Mouse (Mus musculus): ENCODE results near the gene Dact3. TPM values are rescaled to one million over a fixed set of nuclear protein-coding genes. Genes with fewer than 3 reads are reported as not detected.

Gene Dact3
- total RNA-seq, 2 experiments from 2014 or later = 176 to 184 TPM

GRCm38 (mm10) chr7:16912360-16912759 lies 37.2 kb downstream of the Dact3 start:
- DNase-seq (ENCODE audit: low spot score in 2 of 2) = no peak
- intact Hi-C loops (cut with DNase I) = loop anchor here (2.0 to 5.0 kb wide), 2 partner anchors 18 to 40 kb away; no protein-coding TSS in a partner anchor

DNA sequence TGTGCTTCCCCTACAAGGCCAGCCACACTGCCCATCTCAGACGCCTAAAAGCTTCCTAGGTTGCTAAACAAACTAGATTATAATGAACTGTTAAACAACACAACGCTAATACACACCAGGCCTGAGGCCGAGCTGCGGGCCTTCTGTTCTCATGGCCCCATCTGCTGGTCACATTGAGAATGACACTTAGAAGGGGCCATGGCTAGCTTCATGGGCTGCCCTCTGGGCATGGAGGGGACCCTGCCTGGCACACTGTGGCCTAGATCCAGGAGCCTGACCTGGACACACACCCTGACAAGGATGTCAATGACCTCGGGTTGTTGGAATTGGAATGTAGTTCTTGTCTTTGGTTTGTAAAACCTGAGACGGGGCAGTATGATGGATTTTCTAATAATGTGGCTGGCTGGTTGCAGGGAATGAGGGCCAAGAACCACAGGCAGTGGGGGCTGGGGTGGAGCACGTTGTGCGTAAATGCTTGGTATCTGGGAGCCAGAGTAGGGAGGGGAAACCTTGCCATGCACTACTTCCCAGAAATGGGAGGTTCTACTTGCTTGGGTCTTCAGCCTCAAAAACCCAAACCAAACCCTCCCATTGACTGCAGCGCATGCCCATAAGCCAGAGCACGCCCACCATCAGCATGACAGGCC lies 38.8 kb downstream of the Dact3 start:
- DNase-seq (ENCODE audit: low spot score in 2 of 2) = peak; percentile 75 to 82
- intact Hi-C loops (cut with DNase I) = loop anchor here (2.0 to 5.0 kb wide), 2 partner anchors 19 to 42 kb away; no protein-coding TSS in a partner anchor

DNA sequence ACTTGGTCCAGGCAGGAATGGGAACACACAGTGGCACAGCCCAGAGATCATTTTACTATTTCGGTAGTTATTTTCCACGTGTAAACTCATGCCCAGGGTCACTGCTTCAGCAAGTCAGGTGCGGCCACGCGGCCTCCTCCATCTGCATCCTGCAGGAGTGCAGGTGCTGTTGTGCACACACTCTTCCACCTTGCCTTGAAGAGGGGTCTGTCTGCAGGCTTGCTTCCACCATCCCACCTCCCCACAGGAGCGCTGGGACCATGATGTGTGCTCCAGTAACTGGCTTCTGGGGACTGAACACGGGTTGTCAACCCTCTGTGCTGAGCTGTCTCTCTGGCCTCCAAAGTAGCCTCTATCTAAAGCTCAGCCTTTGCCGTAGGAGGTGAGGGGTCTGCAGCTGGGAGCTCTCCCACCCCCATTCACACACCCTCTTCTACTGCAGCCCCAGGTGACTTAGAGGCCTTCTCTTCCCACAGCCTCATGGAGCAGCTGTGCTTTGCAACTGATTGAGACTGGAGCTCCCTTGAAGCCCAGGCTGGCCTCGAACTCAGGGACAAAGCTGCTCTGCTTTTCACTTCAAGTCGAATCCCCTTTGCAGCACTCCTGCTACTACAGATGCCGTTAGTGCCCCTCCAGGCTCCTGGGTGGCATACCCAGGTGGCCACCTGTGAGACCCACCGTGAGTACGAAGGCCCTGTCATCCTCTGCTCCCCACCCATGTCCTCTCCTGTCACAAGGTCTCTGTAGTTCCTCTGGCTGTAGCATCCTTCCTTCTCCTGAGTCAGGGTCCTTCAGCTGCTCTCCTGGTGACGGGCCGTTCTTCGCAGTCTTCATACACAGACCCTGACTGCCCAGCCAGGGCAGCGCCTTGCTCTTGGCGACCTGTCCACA lies 39.6 kb downstream of the Dact3 start:
- DNase-seq (ENCODE audit: low spot score in 2 of 2) = no peak
- intact Hi-C loops (cut with DNase I) = loop anchor here (5.0 kb wide), 1 partner anchor 42 kb away; no protein-coding TSS in a partner anchor

GRCm38 (mm10) chr7:16915461-16916340 lies 40.6 kb downstream of the Dact3 start:
- intact Hi-C loops (cut with DNase I) = no loop called here
- no peak for DNase-seq (ENCODE audit: low spot score in 2 of 2)

GRCm38 (mm10) chr7:16916342-16917265 lies 41.5 kb downstream of the Dact3 start:
- intact Hi-C loops (cut with DNase I) = no loop called here
- no peak for DNase-seq (ENCODE audit: low spot score in 2 of 2)

DNA sequence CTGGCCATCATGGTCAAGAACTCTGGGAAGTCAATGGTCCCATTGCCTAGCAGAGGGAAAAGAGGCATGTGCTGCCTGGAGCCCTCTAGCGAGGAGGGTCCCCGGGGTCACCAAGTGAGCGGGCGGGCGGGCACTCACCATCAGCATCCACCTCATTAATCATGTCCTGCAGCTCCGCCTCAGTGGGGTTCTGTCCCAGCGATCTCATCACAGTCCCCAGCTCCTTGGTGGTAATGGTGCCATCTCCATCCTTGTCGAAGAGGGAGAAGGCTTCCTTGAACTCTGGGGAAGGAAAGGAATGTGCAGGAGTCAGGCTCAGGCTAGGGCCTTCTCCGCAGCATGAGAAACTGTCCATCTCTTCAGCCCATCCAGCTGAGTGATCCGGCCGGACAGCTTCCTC lies 42.3 kb downstream of the Dact3 start:
- intact Hi-C loops (cut with DNase I) = no loop called here
- no peak for DNase-seq (ENCODE audit: low spot score in 2 of 2)

- intact Hi-C loops (cut with DNase I) = no loop called here
Measured at GRCm38 (mm10) chr7:16918014-16918413, 42.9 kb downstream of the Dact3 start.

DNA sequence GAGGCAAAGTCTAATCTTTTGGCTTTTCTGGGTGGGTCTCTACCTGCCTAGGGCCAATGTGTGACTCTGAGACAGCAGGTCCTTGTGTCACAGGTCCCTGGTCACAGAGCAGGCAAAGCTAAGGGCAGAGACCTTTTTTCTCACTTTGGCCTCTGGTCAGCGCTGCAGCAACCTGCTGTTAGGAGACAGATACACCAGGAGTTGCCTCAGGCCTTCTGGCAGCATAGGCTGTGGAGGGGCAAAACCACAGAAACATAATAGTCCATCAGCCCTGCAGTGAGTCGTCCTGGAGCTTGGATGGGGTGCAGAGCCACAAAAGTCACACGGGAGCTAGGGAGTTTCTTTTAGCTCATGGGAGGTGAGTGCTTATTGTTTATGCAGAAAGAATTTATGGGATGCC lies 43.6 kb downstream of the Dact3 start:
- intact Hi-C loops (cut with DNase I) = loop anchor here (1.0 kb wide), 1 partner anchor 96 kb away; no protein-coding TSS in a partner anchor
- DNase-seq (ENCODE audit: low spot score in 2 of 2) = peak in 1 of 2 experiments; percentile 33

More at GRCm38 (mm10) chr7:16918014-16918413, 42.9 kb downstream of the Dact3 start:
- DNase-seq (ENCODE audit: low spot score in 2 of 2) = peak; percentile 70 to 91

- intact Hi-C loops (cut with DNase I) = loop anchor here (1.0 to 10.0 kb wide), 2 partner anchors 97 to 995 kb away; partner anchors contain the start of gene Selenow
- DNase-seq (ENCODE audit: low spot score in 2 of 2) = no peak
Measured at GRCm38 (mm10) chr7:16919395-16920149, 44.5 kb downstream of the Dact3 start.

DNA sequence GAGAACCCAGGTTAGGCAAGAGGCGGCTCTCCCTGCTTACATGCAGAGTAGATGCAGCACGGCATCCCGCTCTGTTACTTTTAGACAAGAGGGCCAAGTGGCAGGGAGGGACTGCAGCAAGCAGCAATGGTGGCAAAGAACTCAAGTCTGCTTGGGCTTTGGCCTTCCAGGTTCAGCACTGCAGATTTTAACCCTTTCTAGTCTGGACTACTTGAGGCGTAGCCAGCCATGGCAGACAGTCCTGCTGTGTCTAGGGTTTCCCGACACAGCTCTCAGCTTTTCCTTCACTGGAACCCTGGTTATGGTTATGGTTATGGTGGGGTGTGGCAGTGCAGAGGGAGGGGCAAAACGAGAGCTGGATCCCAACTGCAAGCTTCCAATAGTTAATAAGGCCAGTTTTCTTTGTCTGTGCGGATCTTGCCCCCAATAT lies 45.0 kb downstream of the Dact3 start:
- peak in 1 of 2 experiments; percentile 36 for DNase-seq (ENCODE audit: low spot score in 2 of 2)
- intact Hi-C loops (cut with DNase I) = loop anchor here (10.0 kb wide), 1 partner anchor 995 kb away; the partner anchor contains the start of gene Selenow

DNA sequence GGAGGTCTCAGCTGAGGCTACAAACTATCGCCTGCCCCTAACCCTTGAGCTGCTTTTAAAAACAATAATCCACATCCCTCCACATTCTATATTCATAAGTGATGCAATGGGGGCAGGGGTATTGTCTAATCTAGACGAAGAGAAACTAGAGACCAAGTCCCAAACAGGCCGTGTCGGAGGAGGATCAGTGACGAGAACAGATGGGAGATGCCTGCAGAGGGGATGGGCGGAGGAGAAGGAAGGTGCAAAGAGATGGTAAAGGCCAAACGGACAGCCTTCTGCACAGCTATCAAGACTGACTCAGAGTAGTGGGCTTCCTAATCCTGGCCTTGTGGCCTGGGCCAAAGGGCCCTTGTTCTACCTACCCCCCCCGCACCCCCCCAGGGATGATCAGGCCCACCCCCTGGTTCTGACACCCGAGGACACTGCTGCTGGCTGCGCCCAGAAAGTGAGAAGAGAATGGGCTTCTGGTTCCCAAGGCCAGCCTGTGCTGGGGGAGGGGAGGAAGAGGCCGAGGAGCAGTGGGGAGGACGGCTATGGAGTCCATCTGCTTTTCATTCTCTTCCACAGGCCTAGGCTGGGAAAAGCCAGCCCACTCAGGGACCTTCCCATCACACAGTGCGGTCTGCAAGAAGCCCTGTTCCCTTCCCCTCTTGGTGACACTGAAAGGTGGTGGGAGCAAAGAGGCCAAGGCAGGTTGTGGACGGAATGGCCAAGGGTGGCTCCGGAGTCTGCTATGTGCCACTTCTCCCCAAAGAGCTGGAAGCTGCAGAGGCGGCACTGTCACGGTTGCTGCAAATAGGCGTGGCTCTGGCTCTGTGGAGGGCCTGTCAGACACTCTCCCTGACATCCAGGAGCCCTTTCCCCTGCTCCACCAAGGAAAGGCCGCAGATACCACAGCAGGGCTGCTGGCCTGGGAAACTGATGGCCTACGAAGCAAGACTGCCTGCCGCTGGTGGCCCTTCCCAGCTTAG lies 46.0 kb downstream of the Dact3 start:
- intact Hi-C loops (cut with DNase I) = loop anchor here (10.0 kb wide), 1 partner anchor 996 kb away; the partner anchor contains the start of gene Selenow
- DNase-seq (ENCODE audit: low spot score in 2 of 2) = peak; percentile 52 to 68

DNA sequence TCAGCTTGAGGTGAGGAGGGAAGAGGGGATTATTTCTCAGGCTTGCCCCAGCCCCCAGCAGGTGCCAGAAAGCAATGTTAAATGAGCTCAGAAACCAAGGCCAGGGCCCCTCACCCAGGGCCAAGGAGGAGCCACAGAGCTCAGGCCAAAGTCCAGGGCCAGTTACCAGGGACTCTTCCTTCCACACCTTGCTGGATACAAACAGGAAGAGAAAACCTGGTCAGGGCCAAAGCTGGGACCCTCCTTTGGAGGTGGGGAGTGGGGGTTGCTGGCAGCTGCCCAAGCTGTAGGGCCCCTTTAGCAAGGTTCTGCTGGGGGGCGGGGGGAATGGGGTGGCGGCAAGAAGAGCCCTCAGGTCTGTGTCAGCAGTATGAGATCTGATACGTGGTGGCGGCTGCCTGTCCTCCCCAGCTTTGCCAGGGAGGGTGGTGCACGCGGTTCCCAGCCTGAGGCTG lies 46.8 kb downstream of the Dact3 start:
- intact Hi-C loops (cut with DNase I) = loop anchor here (10.0 kb wide), 1 partner anchor 997 kb away; the partner anchor contains the start of gene Selenow

GRCm38 (mm10) chr7:16922360-16922973 lies 47.4 kb downstream of the Dact3 start:
- DNase-seq (ENCODE audit: low spot score in 2 of 2) = peak; percentile 55 to 71
- intact Hi-C loops (cut with DNase I) = loop anchor here (10.0 kb wide), 1 partner anchor 998 kb away; the partner anchor contains the start of gene Selenow

More for the DNA sequence above, 46.8 kb downstream of the Dact3 start:
- DNase-seq (ENCODE audit: low spot score in 2 of 2) = no peak

DNA sequence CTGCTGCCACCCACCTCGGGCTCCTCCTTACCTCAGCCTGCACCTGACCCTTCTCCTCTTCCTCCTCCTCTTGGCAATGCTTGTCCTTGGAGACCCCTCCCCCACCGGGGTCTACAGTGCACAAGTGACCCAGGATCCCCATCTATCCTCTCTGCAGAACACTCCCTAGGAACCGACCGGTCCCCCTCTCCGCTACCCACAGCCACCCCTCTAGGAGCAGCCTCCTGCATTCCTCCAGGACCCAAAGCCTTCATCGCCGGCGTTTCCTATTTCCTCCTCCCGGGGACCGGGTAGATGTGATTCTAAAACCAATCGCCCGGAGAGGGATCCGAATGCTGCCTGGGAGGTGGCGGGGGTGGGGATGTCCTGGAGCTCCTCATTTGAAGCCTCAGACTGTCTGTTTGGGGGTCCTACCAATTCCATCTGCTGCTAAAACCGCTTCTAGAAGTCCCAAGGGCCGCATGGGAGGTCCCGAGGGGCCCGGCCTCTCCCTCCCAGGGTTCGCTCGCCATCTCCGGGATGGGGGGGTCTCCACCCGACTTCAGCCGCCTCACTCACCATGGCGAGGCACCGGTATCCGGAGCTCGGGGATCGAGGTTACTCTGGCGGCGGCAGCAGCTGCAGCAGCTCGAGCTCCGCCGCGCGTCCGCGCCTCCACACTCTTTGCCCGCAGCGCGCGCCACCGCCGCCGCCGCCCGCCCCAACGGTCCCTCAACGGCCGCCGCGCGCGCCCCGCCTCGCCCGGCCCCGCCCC lies 48.3 kb downstream of the Dact3 start:
- peak in 1 of 2 experiments; percentile 40 for DNase-seq (ENCODE audit: low spot score in 2 of 2)
- intact Hi-C loops (cut with DNase I) = loop anchor here (2.0 to 10.0 kb wide), 2 partner anchors 21 to 999 kb away; partner anchors contain the start of genes Pnmal2 and Selenow
